Mouse (Mus musculus): Measurements from ENCODE around the gene Triobp.

DNA sequence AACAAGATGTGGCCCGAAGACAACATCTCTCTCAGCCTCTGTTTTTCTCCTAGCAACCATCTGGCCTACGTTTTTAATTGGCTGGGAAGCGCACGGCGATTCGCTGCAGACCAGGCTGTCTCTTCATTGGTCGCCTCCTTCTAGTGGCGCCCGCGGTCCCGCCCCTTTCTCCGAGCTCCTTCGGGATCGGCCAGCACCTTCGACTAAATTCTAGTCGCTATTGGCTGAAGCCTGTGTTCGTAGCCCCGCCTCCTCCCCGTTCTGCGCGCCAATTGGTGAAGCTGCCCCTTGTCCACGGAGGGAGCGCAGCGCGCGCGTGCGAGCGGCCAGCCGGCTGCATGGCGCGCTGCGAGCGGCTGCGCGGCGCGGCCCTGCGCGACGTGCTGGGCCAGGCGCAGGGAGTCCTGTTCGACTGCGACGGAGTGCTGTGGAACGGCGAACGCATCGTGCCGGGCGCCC lies 33.9 kb upstream of the Triobp start, which contains the start of gene Pdxp:
- TF ChIP-seq POLR2A (IDR thresholded peaks at IDR 0.05; ENCODE audit: low read depth, low read length) (no peak), CTCF (conservative IDR thresholded peaks at IDR 0.05; ENCODE audit: insufficient read depth, insufficient read length, low read depth, low read length) (no peak)

Measured in kidney, adult 2 months (tissue).